Comparison of ENCODE assay signal across 13 mouse cellular contexts in genomic region chr3:29813276-29813675, GRCm38 (mm10).
A peak's percentile ranks its signal among the peaks of the same experiment; 100 is the strongest.
DNase-seq lines count a peak whose midpoint lies in the region; ATAC-seq and TF ChIP-seq lines count a peak whose summit lies in the region.
"Had no signal": no experiment of that assay in that cellular context is flagged by ENCODE, and none has a peak within 500 bp of the region (broad histone marks: within the 10 kb centered on the region; RNA-seq: fewer than 3 reads in every experiment).

No protein-coding gene starts in this region.

- no peak for ATAC-seq in embryonic facial prominence, embryonic 11.5 days (replicated peaks; ENCODE audit: insufficient number of reproducible peaks, low FRiP score, low TSS enrichment, low read depth)
- no peak; the same call in 1 of the 2 replicates for ATAC-seq in lung, embryonic 15.5 days (ENCODE audit: borderline replicate concordance, extremely low read depth, low FRiP score, low TSS enrichment)
- ATAC-seq in hindbrain, postnatal 0 days = no peak
- peak; percentile 66; the same call in 1 of the 2 replicates for ATAC-seq in neural tube, embryonic 15.5 days (ENCODE audit: low FRiP score)
- ATAC-seq: inflammation-experienced regulatory T-cells, adult 6 months had no signal

- no peaks in the 10 kb centered on the region for H3K9me3 ChIP-seq in embryonic facial prominence, embryonic 11.5 days (replicated peaks; ENCODE audit: control insufficient read depth, low read length)
- H3K9me3 ChIP-seq in embryonic facial prominence, embryonic 10.5 days = no peaks in the 10 kb centered on the region
- no peaks in the 10 kb centered on the region for H3K9me3 ChIP-seq in lung, embryonic 15.5 days
- no peaks in the 10 kb centered on the region for H3K9me3 ChIP-seq in hindbrain, postnatal 0 days (ENCODE audit: low read length)
- no peaks in the 10 kb centered on the region for H3K9me3 ChIP-seq in neural tube, embryonic 15.5 days (replicated peaks)
- H3K9me3 ChIP-seq: G1E had no signal

- no peaks in the 10 kb centered on the region for H3K27me3 ChIP-seq in embryonic facial prominence, embryonic 11.5 days (ENCODE audit: control insufficient read depth, insufficient read depth, low read length)
- peaks cover 11% of the 10 kb centered on the region for H3K27me3 ChIP-seq in embryonic facial prominence, embryonic 10.5 days (replicated peaks; ENCODE audit: low read depth, poor library complexity, severe bottlenecking)
- H3K27me3 ChIP-seq in lung, embryonic 15.5 days = no peaks in the 10 kb centered on the region
- H3K27me3 ChIP-seq in hindbrain, postnatal 0 days (ENCODE audit: insufficient read depth, low read length) = no peaks in the 10 kb centered on the region
- no peaks in the 10 kb centered on the region for H3K27me3 ChIP-seq in neural tube, embryonic 15.5 days (replicated peaks)

- H3K27ac ChIP-seq in embryonic facial prominence, embryonic 11.5 days (replicated peaks; ENCODE audit: low read depth, low read length) = no peak overlapping the region
- no peak overlapping the region for H3K27ac ChIP-seq in embryonic facial prominence, embryonic 10.5 days (replicated peaks)
- H3K27ac ChIP-seq in lung, embryonic 15.5 days = no peak overlapping the region
- H3K27ac ChIP-seq in hindbrain, postnatal 0 days = no peak overlapping the region
- H3K27ac ChIP-seq in neural tube, embryonic 15.5 days (replicated peaks) = no peak overlapping the region
- H3K27ac ChIP-seq: layer of hippocampus, adult 2 months had no signal

- WGBS in embryonic facial prominence, embryonic 11.5 days = 45% methylated on average over 7 of the region's 7 CpGs
- WGBS in embryonic facial prominence, embryonic 10.5 days = 64% methylated on average over 7 of the region's 7 CpGs
- 22% methylated on average over 7 of the region's 7 CpGs for WGBS in lung, embryonic 15.5 days
- WGBS in hindbrain, postnatal 0 days = 50% methylated on average over 7 of the region's 7 CpGs
- WGBS in neural tube, embryonic 15.5 days = 47% methylated on average over 7 of the region's 7 CpGs

- no peak for TF ChIP-seq CTCF in hindbrain, postnatal 0 days (IDR thresholded peaks at IDR 0.05; ENCODE audit: low read depth)

- no peak overlapping the region for H3K4me3 ChIP-seq in embryonic facial prominence, embryonic 11.5 days (ENCODE audit: low read depth, low read length)
- H3K4me3 ChIP-seq in embryonic facial prominence, embryonic 10.5 days = no peak overlapping the region
- H3K4me3 ChIP-seq in lung, embryonic 15.5 days = no peak overlapping the region
- H3K4me3 ChIP-seq in hindbrain, postnatal 0 days (ENCODE audit: low read length) = no peak overlapping the region
- no peak overlapping the region for H3K4me3 ChIP-seq in neural tube, embryonic 15.5 days (replicated peaks)

- peak; percentile 27 for DNase-seq in embryonic facial prominence, embryonic 11.5 days (ENCODE audit: low spot score)
- DNase-seq in embryonic facial prominence, embryonic 10.5 days (ENCODE audit: low spot score) = no peak
- DNase-seq in lung, adult 18-20 months = no peak
- DNase-seq in hindbrain, postnatal 0 days (ENCODE audit: low spot score) = no peak
- no peak for DNase-seq in adrenal gland, adult 2 months
- DNase-seq in left cerebral cortex, postnatal 25 days (ENCODE audit: low spot score in 2 of 2) = no peak
- DNase-seq: thymus, adult 18-20 months had no signal

- no peaks in the 10 kb centered on the region for H3K36me3 ChIP-seq in embryonic facial prominence, embryonic 11.5 days (replicated peaks; ENCODE audit: control insufficient read depth, insufficient read depth, low read depth, low read length)
- H3K36me3 ChIP-seq in embryonic facial prominence, embryonic 10.5 days (replicated peaks) = no peaks in the 10 kb centered on the region
- H3K36me3 ChIP-seq in lung, embryonic 15.5 days = no peaks in the 10 kb centered on the region
- no peaks in the 10 kb centered on the region for H3K36me3 ChIP-seq in hindbrain, postnatal 0 days (ENCODE audit: insufficient read depth, low read length)
- H3K36me3 ChIP-seq in neural tube, embryonic 15.5 days = no peaks in the 10 kb centered on the region
- H3K36me3 ChIP-seq: G1E had no signal

- no peak overlapping the region for H3K9ac ChIP-seq in embryonic facial prominence, embryonic 11.5 days (replicated peaks; ENCODE audit: low read length)
- no peak overlapping the region for H3K9ac ChIP-seq in lung, embryonic 15.5 days
- H3K9ac ChIP-seq in hindbrain, postnatal 0 days (replicated peaks; ENCODE audit: low read length) = no peak overlapping the region
- H3K9ac ChIP-seq in neural tube, embryonic 15.5 days (replicated peaks) = no peak overlapping the region

- no peaks in the 10 kb centered on the region for H3K4me1 ChIP-seq in embryonic facial prominence, embryonic 11.5 days (ENCODE audit: control insufficient read depth, insufficient read depth, low read length)
- H3K4me1 ChIP-seq in embryonic facial prominence, embryonic 10.5 days = peaks cover 5% of the 10 kb centered on the region; the same call in 1 of the 2 replicates
- peaks cover 11% of the 10 kb centered on the region; the same call in 1 of the 2 replicates for H3K4me1 ChIP-seq in lung, embryonic 15.5 days
- H3K4me1 ChIP-seq in hindbrain, postnatal 0 days (ENCODE audit: insufficient read depth, low read length) = no peaks in the 10 kb centered on the region
- H3K4me1 ChIP-seq in neural tube, embryonic 15.5 days = no peaks in the 10 kb centered on the region

- intact Hi-C loops in left cerebral cortex, postnatal 25 days (cut with DNase I) = loop anchor here (5.0 kb wide), 2 partner anchors 179 to 749 kb away; no protein-coding TSS in a partner anchor

- no peak overlapping the region for H3K4me2 ChIP-seq in embryonic facial prominence, embryonic 11.5 days (ENCODE audit: low read depth, low read length)
- H3K4me2 ChIP-seq in lung, embryonic 15.5 days = peak overlapping the region; percentile 23; the same call in 1 of the 2 replicates
- H3K4me2 ChIP-seq in hindbrain, postnatal 0 days (ENCODE audit: low read depth, low read length) = peak overlapping the region; percentile 20; the same call in 1 of the 2 replicates
- peak overlapping the region; percentile 36; the same call in 1 of the 2 replicates for H3K4me2 ChIP-seq in neural tube, embryonic 15.5 days
- H3K4me2 ChIP-seq: liver, embryonic 11.5 days had no signal
